Mouse (Mus musculus) erythroblast, embryonic 14.5 days (primary cell): ENCODE results near the gene Traf3ip1.

ENCODE experiments used
- GATA1 ChIP-seq: IDR thresholded peaks from 2 replicates; pipeline ENCODE4 v1.6.1; 2012; ENCODE audit warnings: low read length, inconsistent platforms, mixed read lengths
- TAL1 ChIP-seq: IDR thresholded peaks from 3 replicates; pipeline ENCODE4 v1.6.1; 2012; ENCODE audit warnings: low read length, inconsistent platforms, mixed read lengths

GRCm38 (mm10) chr1:91561226-91561625 lies 66.8 kb downstream of the Traf3ip1 start:
- no peak for TF ChIP-seq TAL1
- no peak for TF ChIP-seq GATA1
